Mouse (Mus musculus) hindbrain, embryonic 12.5 days (tissue): ENCODE measurements at regions not wholly inside any gene's neighbourhood (a gene's known extent, or its start where the extent isn't known, plus 50 kb on each side); places are given as distances from the start of the nearest gene placed in this dataset.

ENCODE experiments used
- ATAC-seq: fragments of 200-750 bp; cut with Nextera tagmentation; 2 replicates; pipeline ENCODE4 v1.8.0; 2017; ENCODE audit warnings: moderate TSS enrichment; ENCODE audit not compliant: low FRiP score
- H3K27ac ChIP-seq: fragments of 300-500 bp; sonication (generic); 2 replicates; pipeline ENCODE4 v1.5.1; 2016; ENCODE audit warnings: mild to moderate bottlenecking
- H3K27me3 ChIP-seq: fragments of 300-500 bp; sonication (generic); 2 replicates; pipeline ENCODE4 v1.6.1; 2016; ENCODE audit warnings: mild to moderate bottlenecking
- H3K36me3 ChIP-seq: fragments of 300-500 bp; sonication (generic); 2 replicates; pipeline ENCODE4 v1.6.1; 2016; ENCODE audit warnings: mild to moderate bottlenecking
- H3K4me1 ChIP-seq: fragments of 300-500 bp; sonication (generic); 2 replicates; pipeline ENCODE4 v1.6.1; 2016
- H3K4me2 ChIP-seq: fragments of 300-500 bp; sonication (generic); replicated peaks from 2 replicates; pipeline ENCODE4 v1.6.1; 2016; ENCODE audit warnings: mild to moderate bottlenecking
- H3K4me3 ChIP-seq: fragments of 300-500 bp; sonication (generic); 2 replicates; pipeline ENCODE4 v1.5.1; 2016; ENCODE audit warnings: mild to moderate bottlenecking
- H3K9ac ChIP-seq: fragments of 300-500 bp; sonication (generic); 2 replicates; pipeline ENCODE4 v1.6.1; 2016; ENCODE audit warnings: mild to moderate bottlenecking, moderate library complexity
- H3K9me3 ChIP-seq: fragments of 300-500 bp; sonication (generic); replicated peaks from 2 replicates; pipeline ENCODE4 v1.6.1; 2016; ENCODE audit warnings: mild to moderate bottlenecking
- WGBS: fragments of 180-500 bp; shearing (Covaris S2); methylation state at CpG from one replicate; pipeline ENCODE4 v1.1.7; 2016; 5-methylcytosine and 5-hydroxymethylcytosine counted together

DNA sequence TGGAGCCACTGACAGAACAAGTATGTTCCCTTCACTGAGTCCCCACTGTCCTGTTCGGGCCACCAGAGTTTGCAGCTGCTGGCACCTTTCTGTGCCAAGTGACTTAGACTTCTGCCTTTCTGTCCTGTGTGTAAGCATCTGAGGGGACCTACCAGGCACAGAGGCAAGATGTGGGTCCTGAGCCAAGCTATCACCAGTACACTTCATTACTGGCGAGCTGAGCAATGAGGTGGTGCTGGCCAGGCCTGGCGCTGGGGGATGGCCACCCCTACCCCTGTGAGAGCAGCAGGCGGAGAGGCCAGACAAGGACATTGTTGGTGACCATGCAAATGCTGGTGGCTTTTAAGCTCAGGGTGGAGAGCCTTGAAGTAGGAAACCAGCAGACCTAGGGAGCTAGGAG lies 87.6 kb upstream of the Mrps6 start:
- H3K27me3 ChIP-seq, result no peaks in the 10 kb centered on the region
- no peaks in the 10 kb centered on the region for H3K36me3 ChIP-seq
- no peak for ATAC-seq
- 89% methylated on average over 4 of the region's 4 CpGs for WGBS
- H3K4me2 ChIP-seq, result no peak overlapping the region
- no peak overlapping the region for H3K9ac ChIP-seq
- H3K27ac ChIP-seq, result no peak overlapping the region
- H3K4me1 ChIP-seq, result peaks cover 7% of the 10 kb centered on the region; the same call in 1 of the 2 replicates
- H3K4me3 ChIP-seq, result no peak overlapping the region
- no peaks in the 10 kb centered on the region for H3K9me3 ChIP-seq

DNA sequence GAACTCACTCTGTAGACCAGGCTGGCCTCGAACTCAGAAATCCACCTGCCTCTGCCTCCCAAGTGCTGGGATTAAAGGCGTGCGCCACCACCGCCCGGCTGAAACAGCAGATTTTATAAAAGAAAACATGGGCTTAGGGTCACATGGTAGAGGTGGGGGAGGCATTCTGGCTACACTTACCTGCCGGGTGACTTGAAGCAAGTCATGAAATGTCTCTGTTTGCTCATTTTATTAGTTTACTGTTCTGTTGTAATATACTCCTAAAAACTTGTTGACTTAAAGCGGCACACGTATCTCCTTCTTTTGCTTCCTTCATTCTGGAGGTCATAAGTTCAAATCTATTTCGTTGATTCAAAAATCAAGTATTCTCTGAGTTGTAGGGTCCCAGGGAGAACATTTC lies 84.9 kb upstream of the Mrps6 start:
- WGBS, result 94% methylated on average over 9 of the region's 9 CpGs
- H3K9me3 ChIP-seq, result no peaks in the 10 kb centered on the region
- no peak overlapping the region for H3K4me3 ChIP-seq

DNA sequence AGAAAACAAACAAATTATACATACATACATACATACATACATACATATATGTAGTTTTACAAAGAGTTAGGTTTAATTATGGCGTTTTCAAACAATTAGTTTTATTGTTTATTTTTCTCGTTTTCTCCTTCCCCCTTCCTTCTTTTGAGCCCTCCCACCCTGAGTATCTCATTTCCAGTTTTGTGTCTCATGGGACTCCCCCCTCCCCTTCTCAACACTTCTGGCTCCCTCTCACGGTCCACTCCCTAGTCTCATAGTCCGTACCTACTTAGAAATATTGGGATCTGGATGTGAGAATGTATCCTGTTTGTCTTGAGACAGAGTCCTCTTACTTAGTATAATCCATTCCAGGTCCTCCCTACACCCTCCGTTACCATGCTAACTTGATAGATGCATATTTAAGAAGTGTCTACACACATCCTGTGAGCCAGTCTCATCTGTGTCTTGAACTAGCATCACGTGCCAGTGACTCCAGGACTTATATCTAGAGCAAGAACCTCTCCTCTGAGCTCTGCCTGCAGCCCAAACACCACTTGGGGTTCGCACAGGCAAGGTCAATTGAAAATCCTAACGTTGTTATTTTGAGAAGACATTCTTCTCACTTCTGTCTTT lies 81.8 kb upstream of the Mrps6 start:
- Histone ChIP-seq H3K27me3 (no peaks in the 10 kb centered on the region), H3K27ac (no peak overlapping the region), H3K9me3 (no peaks in the 10 kb centered on the region), H3K4me2 (no peak overlapping the region), H3K9ac (no peak overlapping the region), H3K4me3 (no peak overlapping the region), H3K36me3 (no peaks in the 10 kb centered on the region), H3K4me1 (peaks cover 6% of the 10 kb centered on the region; the same call in 1 of the 2 replicates)
- WGBS, result 70% methylated on average over 8 of the region's 8 CpGs
- ATAC-seq, result no peak

More for the DNA sequence above, 84.9 kb upstream of the Mrps6 start:
- Histone ChIP-seq H3K4me1 (0 out of 2 replicates have a peak, but pooled peaks cover under 1% of the 10 kb centered on the region), H3K4me2 (no peak overlapping the region), H3K9ac (no peak overlapping the region), H3K27ac (no peak overlapping the region), H3K36me3 (no peaks in the 10 kb centered on the region), H3K27me3 (no peaks in the 10 kb centered on the region)
- no peak for ATAC-seq

DNA sequence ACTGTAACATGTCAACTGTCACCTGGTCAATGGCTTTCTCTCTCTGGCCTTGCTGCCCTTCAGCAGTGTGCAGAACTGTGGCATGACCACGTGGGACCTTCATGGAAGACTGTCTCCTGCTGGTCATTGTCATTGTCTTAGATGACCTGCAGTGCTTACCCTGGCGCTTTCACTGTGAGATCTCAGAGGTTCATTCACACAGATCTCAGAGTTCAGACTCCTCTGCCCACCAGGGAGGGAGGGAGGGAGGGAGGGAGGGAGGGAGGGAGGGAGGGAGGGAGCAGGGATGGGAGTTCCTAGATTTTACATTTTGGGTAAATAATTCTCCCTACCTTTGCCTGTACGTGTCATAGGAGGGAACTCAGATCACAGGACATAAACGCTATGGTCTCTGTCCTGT lies 79.6 kb upstream of the Mrps6 start:
- Histone ChIP-seq H3K4me2 (no peak overlapping the region), H3K9ac (no peak overlapping the region), H3K4me3 (no peak overlapping the region), H3K9me3 (no peaks in the 10 kb centered on the region), H3K4me1 (peaks cover 6% of the 10 kb centered on the region; the same call in 1 of the 2 replicates), H3K27me3 (no peaks in the 10 kb centered on the region), H3K36me3 (no peaks in the 10 kb centered on the region), H3K27ac (no peak overlapping the region)
- ATAC-seq, result no peak
- 17% methylated on average over 4 of the region's 4 CpGs for WGBS

DNA sequence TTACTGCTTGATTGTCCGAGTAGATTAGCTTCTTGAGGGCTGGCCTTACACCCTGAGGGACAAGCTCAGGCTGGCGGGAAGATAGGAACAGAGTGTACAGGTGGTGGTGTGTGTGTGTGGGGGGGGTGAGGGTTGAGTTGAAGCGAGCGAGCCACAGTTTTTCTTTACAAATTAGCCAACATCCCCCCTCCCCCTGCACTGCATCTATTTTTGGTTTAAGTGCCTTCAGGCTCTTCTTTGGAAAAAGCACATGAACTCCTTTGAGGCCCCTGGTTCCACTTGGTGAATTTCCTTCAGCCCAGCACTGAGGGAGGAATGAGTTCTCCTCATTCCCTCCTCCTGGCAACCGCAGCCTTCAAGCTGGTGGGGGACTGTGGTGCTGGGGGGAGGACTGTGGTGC lies 79.2 kb upstream of the Mrps6 start:
- Histone ChIP-seq H3K27me3 (no peaks in the 10 kb centered on the region), H3K9me3 (no peaks in the 10 kb centered on the region), H3K36me3 (no peaks in the 10 kb centered on the region), H3K27ac (no peak overlapping the region), H3K4me2 (no peak overlapping the region), H3K4me1 (peaks cover 6% of the 10 kb centered on the region; the same call in 1 of the 2 replicates), H3K4me3 (no peak overlapping the region), H3K9ac (no peak overlapping the region)
- ATAC-seq, result no peak
- WGBS, result 39% methylated on average over 5 of the region's 5 CpGs

DNA sequence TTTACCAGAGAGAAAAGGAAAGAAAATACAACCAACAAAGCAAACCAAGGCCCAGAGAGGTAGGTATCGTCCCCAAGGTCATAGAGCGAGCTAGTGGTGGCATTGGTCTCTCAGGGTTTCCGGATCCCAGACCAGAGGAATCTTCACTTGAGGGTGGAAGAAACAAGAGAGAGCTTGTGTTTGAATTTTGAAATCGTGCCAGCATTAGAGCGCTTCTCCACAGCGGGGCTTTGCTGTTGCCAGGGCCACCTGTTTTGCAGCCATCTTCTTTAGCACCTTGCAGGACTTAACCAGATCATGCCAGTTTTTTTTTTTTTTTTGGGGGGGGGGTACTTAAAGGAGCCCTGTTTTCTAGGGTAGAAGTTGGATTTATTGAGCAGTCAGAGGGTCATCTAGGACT lies 77.6 kb upstream of the Mrps6 start:
- Histone ChIP-seq H3K27ac (no peak overlapping the region), H3K27me3 (no peaks in the 10 kb centered on the region), H3K4me2 (no peak overlapping the region), H3K9ac (no peak overlapping the region), H3K9me3 (no peaks in the 10 kb centered on the region), H3K4me1 (peaks cover 6% of the 10 kb centered on the region; the same call in 1 of the 2 replicates), H3K4me3 (no peak overlapping the region), H3K36me3 (no peaks in the 10 kb centered on the region)
- ATAC-seq, result no peak
- WGBS, result 80% methylated on average over 6 of the region's 6 CpGs

DNA sequence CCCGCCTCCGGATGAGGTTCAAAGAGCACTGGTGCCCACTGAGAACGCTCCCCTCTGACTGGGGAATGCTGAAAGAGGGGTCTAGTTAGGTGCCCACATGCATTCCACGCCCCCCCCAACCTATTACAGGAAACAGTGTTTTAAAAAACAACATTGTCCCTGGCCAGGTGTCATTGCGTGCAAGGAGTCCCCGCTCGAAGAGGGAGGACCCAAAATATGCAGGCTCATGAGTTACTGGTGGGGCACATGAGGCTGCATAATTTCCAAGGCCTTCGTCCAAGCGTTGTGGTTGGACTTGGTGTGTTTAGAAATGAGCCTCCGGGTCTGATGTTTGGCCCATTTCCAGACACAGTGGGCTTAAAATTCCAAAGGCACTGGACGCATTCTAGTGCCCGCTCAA lies 72.9 kb upstream of the Mrps6 start:
- H3K4me2 ChIP-seq, result no peak overlapping the region
- no peaks in the 10 kb centered on the region for H3K27me3 ChIP-seq
- WGBS, result 91% methylated on average over 12 of the region's 12 CpGs
- no peak for ATAC-seq
- H3K9ac ChIP-seq, result no peak overlapping the region
- no peaks in the 10 kb centered on the region for H3K36me3 ChIP-seq
- H3K4me3 ChIP-seq, result no peak overlapping the region
- H3K9me3 ChIP-seq, result no peaks in the 10 kb centered on the region
- no peak overlapping the region for H3K27ac ChIP-seq
- no peaks in the 10 kb centered on the region for H3K4me1 ChIP-seq

DNA sequence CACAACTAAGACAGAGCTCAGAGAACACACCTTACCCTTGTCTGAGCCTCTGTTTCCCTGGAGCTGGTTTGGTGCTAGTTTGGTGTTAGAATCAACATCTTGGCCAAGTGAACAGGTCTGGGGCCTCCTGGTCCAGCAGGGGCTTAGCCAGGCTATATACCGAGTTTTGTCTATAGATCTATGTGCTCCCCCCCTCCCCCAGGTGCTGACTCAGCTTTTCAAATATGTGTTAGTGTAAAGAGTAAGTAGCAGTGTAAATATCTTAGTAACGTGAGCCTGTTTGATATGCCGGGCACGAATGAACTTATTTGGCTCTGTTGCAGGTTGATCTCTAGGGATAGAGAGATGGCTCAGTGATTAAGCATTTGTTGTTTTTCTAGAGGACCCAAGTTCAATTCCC lies 68.7 kb upstream of the Mrps6 start:
- H3K9me3 ChIP-seq, result no peaks in the 10 kb centered on the region
- no peak overlapping the region for H3K9ac ChIP-seq
- no peak overlapping the region for H3K27ac ChIP-seq
- no peak for ATAC-seq
- H3K4me3 ChIP-seq, result no peak overlapping the region
- H3K27me3 ChIP-seq, result no peaks in the 10 kb centered on the region
- H3K4me2 ChIP-seq, result no peak overlapping the region
- no peaks in the 10 kb centered on the region for H3K4me1 ChIP-seq
- H3K36me3 ChIP-seq, result no peaks in the 10 kb centered on the region
- WGBS, result 85% methylated on average over 4 of the region's 4 CpGs

DNA sequence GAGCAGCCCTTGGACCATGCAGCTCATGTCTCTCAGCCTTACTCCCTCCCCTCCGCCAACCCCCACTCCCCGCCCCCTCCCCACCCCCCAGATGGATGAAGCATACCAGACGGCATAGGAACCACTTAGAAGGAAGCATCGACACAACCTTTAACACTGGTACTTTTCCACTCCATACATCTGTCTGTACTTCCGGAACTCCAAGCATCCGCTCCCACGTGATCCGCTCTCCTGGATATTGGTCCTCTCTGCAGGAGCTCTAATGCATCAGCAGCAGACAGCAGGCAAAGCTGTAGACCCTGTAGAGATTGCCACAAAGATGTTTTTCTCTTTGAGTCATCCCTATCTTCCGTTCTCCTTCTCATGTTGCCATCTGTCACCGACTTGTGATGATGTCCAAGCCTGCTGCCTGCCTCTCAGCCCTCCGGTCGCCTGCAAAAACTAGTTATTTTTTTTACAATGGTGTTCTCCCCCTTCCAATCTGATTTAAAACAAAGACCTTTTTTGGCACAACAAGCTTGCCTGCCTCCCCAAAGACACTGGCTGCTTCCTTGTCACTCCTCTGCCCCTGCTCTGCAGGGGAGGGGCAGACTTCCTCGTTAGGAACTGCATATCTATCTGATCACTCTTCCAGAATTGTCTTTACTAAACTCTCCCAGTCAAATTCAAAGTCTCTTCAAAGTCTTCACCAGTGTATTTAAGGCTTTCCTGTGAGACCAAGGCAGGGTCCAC lies 62.4 kb upstream of the Mrps6 start:
- H3K4me3 ChIP-seq, result no peak overlapping the region
- peak overlapping the region; percentile 41 for H3K4me2 ChIP-seq
- 15% methylated on average over 13 of the region's 13 CpGs for WGBS
- peak overlapping the region; percentile 52; the same call in 1 of the 2 replicates for H3K27ac ChIP-seq
- H3K27me3 ChIP-seq, result no peaks in the 10 kb centered on the region
- H3K4me1 ChIP-seq, result peaks cover 8% of the 10 kb centered on the region
- no peaks in the 10 kb centered on the region for H3K36me3 ChIP-seq
- no peak overlapping the region for H3K9ac ChIP-seq
- no peaks in the 10 kb centered on the region for H3K9me3 ChIP-seq
- peak; percentile 63; the same call in 1 of the 2 replicates for ATAC-seq

DNA sequence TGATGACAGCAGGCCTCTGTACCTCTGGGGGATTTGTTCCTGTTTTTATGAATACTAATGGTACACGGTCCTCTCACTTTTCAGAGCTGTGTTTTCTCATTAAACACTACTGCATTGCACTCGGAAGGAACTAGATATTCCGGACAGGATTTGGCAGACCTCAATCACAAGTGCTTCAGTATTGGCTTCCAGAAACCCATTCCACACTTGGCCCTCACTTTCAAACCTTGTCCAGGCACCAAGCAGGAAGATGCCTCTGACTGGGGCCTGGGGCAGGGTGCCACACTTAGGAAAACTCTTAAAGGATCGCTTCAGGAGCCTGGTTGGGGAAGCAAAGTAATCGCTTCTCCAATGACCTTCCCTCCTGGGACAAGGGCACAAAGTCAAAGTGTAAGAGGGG lies 50.7 kb upstream of the Mrps6 start:
- Histone ChIP-seq H3K4me1 (no peaks in the 10 kb centered on the region), H3K4me3 (no peak overlapping the region), H3K9me3 (0 out of 2 replicates have a peak, but pooled peaks cover 5% of the 10 kb centered on the region), H3K9ac (no peak overlapping the region), H3K4me2 (no peak overlapping the region), H3K27me3 (no peaks in the 10 kb centered on the region), H3K36me3 (no peaks in the 10 kb centered on the region), H3K27ac (no peak overlapping the region)
- WGBS, result 81% methylated on average over 5 of the region's 5 CpGs
- ATAC-seq, result no peak
